22 mouse cellular contexts compared by ENCODE assay signal in the genomic region with DNA sequence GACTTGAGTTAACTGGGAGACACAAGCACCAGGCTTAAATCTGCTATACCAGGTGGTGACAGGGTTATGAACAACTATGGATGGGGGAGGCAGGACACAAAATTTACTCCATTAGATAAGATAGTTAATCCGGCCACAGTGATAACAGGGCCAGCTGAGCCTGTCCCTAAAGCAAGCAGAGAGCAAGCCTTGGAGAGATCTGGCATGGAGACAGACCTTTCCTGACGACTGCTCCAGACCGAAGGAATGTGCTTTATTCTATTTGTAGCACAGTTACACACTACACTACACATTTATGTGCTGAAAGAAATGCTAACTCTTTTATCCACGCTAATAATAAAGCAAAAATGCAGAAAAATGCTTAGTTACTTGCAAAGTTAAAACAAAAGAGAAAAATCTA. TPM values are rescaled to one million over a fixed set of nuclear protein-coding genes. Genes with fewer than 3 reads are reported as not detected.
DNase-seq lines count a peak whose midpoint lies in the region; ATAC-seq and TF ChIP-seq lines count a peak whose summit lies in the region.
"Had no signal": no experiment of that assay in that cellular context is flagged by ENCODE, and none has a peak within 500 bp of the region (broad histone marks: within the 10 kb centered on the region; RNA-seq: fewer than 3 reads in every experiment).

No protein-coding gene starts in this region.

- no peak for TF ChIP-seq EP300 in heart, adult 2 months (IDR thresholded peaks at IDR 0.05; ENCODE audit: insufficient read depth, low read depth, low read length)

- 0 out of 2 replicates have a peak, but pooled peaks have one; percentile 63 for ATAC-seq in heart, embryonic 11.5 days (replicated peaks; ENCODE audit: insufficient number of reproducible peaks, low FRiP score, low TSS enrichment)
- peak; percentile 93 for ATAC-seq in heart, embryonic 15.5 days (replicated peaks; ENCODE audit: insufficient number of reproducible peaks, insufficient read depth, low FRiP score, low read depth)
- no peak for ATAC-seq in neural tube, embryonic 15.5 days (ENCODE audit: low FRiP score)
- ATAC-seq: forebrain, embryonic 14.5 days; hindbrain, embryonic 16.5 days; inflammation-experienced regulatory T-cells, adult 6 months; intestine, postnatal 0 days had no signal

- H3K4me1 ChIP-seq in heart, adult 2 months (ENCODE audit: control insufficient read depth, insufficient read depth, low read length): no peaks in the 10 kb centered on the region
- H3K4me1 ChIP-seq in heart, embryonic 11.5 days (ENCODE audit: control insufficient read depth, insufficient read depth, low read length): peaks cover 8% of the 10 kb centered on the region
- peaks cover 25% of the 10 kb centered on the region for H3K4me1 ChIP-seq in heart, embryonic 15.5 days (replicated peaks)
- H3K4me1 ChIP-seq in neural tube, embryonic 15.5 days: no peaks in the 10 kb centered on the region
- H3K4me1 ChIP-seq: embryonic facial prominence, embryonic 15.5 days; forebrain, embryonic 10.5 days; hindbrain, embryonic 12.5 days had no signal

- H3K27me3 ChIP-seq in heart, adult 2 months (ENCODE audit: control insufficient read depth, insufficient read depth, low read length): no peaks in the 10 kb centered on the region
- no peaks in the 10 kb centered on the region for H3K27me3 ChIP-seq in heart, embryonic 11.5 days (ENCODE audit: control insufficient read depth, insufficient read depth, low read length)
- H3K27me3 ChIP-seq in heart, embryonic 15.5 days: no peaks in the 10 kb centered on the region
- H3K27me3 ChIP-seq in neural tube, embryonic 15.5 days (replicated peaks): no peaks in the 10 kb centered on the region
- H3K27me3 ChIP-seq: embryonic facial prominence, embryonic 15.5 days; hindbrain, embryonic 12.5 days had no signal

- H3K36me3 ChIP-seq in heart, adult 2 months (ENCODE audit: control insufficient read depth, insufficient read depth, low read length): no peaks in the 10 kb centered on the region
- H3K36me3 ChIP-seq in heart, embryonic 11.5 days (ENCODE audit: control insufficient read depth, insufficient read depth, low read length): no peaks in the 10 kb centered on the region
- peaks cover 12% of the 10 kb centered on the region; the same call in 1 of the 2 replicates for H3K36me3 ChIP-seq in heart, embryonic 15.5 days
- peaks cover 14% of the 10 kb centered on the region for H3K36me3 ChIP-seq in neural tube, embryonic 15.5 days

- DNase-seq in heart, adult 2 months: peak in 1 of 2 experiments; percentile 33
- no peak for DNase-seq in heart, postnatal 25 days (ENCODE audit: low spot score)
- DNase-seq in heart, postnatal 4 days: peak; percentile 31
- no peak for DNase-seq in MN1 (ENCODE audit: low spot score)
- no peak for DNase-seq in left cerebral cortex, adult 9 months (ENCODE audit: low spot score in 2 of 2)
- DNase-seq: cerebellum, adult 11 months; cerebellum, adult 8-10 months; cerebellum, postnatal 14 days; embryo, embryonic 11 days; gastrocnemius, postnatal 36 days; kidney, adult 9 months had no signal

- peak overlapping the region; percentile 45 for H3K27ac ChIP-seq in heart, adult 2 months
- H3K27ac ChIP-seq in heart, embryonic 11.5 days (ENCODE audit: low read depth, low read length): peak overlapping the region; percentile 81
- peak overlapping the region; percentile 91 for H3K27ac ChIP-seq in heart, embryonic 15.5 days
- no peak overlapping the region for H3K27ac ChIP-seq in neural tube, embryonic 15.5 days (replicated peaks)
- H3K27ac ChIP-seq: embryonic facial prominence, embryonic 15.5 days; forebrain, embryonic 10.5 days; hindbrain, embryonic 12.5 days had no signal

- H3K4me3 ChIP-seq in heart, adult 2 months: no peak overlapping the region
- H3K4me3 ChIP-seq in heart, embryonic 11.5 days (ENCODE audit: low read depth, low read length): no peak overlapping the region
- no peak overlapping the region for H3K4me3 ChIP-seq in heart, embryonic 15.5 days
- H3K4me3 ChIP-seq in neural tube, embryonic 15.5 days (replicated peaks): no peak overlapping the region
- H3K4me3 ChIP-seq: embryonic facial prominence, embryonic 15.5 days; erythroblast, embryonic 14.5 days; forebrain, embryonic 10.5 days; hindbrain, embryonic 12.5 days had no signal

- TF ChIP-seq CTCF in heart, adult 2 months (IDR thresholded peaks at IDR 0.05): no peak

- no peaks in the 10 kb centered on the region for H3K79me2 ChIP-seq in heart, adult 2 months (replicated peaks; ENCODE audit: control insufficient read depth, insufficient read depth, low read length)

- H3K4me2 ChIP-seq in heart, embryonic 11.5 days: peak overlapping the region; percentile 7
- H3K4me2 ChIP-seq in heart, embryonic 15.5 days: peak overlapping the region; percentile 38
- no peak overlapping the region for H3K4me2 ChIP-seq in neural tube, embryonic 15.5 days
- H3K4me2 ChIP-seq: embryonic facial prominence, embryonic 15.5 days; hindbrain, embryonic 12.5 days had no signal

- H3K9me3 ChIP-seq in heart, embryonic 11.5 days (replicated peaks; ENCODE audit: control insufficient read depth, low read length): no peaks in the 10 kb centered on the region
- H3K9me3 ChIP-seq in heart, embryonic 15.5 days (replicated peaks): no peaks in the 10 kb centered on the region
- H3K9me3 ChIP-seq in neural tube, embryonic 15.5 days (replicated peaks): no peaks in the 10 kb centered on the region
- H3K9me3 ChIP-seq: embryonic facial prominence, embryonic 15.5 days; forebrain, embryonic 10.5 days; hindbrain, embryonic 12.5 days had no signal

- no peak overlapping the region for H3K9ac ChIP-seq in heart, adult 2 months (ENCODE audit: low read depth, low read length)
- H3K9ac ChIP-seq in heart, embryonic 11.5 days (ENCODE audit: low read depth, low read length): 0 out of 2 replicates have a peak overlapping the region, but pooled peaks have one; percentile 18
- no peak overlapping the region for H3K9ac ChIP-seq in heart, embryonic 15.5 days
- no peak overlapping the region for H3K9ac ChIP-seq in neural tube, embryonic 15.5 days (replicated peaks)
- H3K9ac ChIP-seq: embryonic facial prominence, embryonic 15.5 days; hindbrain, embryonic 12.5 days had no signal

- no peak for TF ChIP-seq POLR2A in heart, adult 2 months (IDR thresholded peaks at IDR 0.05; ENCODE audit: insufficient read depth, low read depth, low read length)

- intact Hi-C loops in heart, adult 2 months (cut with DNase I): no loop called here
- intact Hi-C loops in heart, postnatal 25 days (cut with DNase I): no loop called here

- 29% methylated on average over 4 of the region's 4 CpGs for WGBS in heart, adult 2 months
- WGBS in heart, embryonic 11.5 days (ENCODE audit: insufficient replicate concordance): 23% methylated on average over 4 of the region's 4 CpGs
- WGBS in heart, embryonic 15.5 days: 25% methylated on average over 4 of the region's 4 CpGs
- 79% methylated on average over 4 of the region's 4 CpGs for WGBS in neural tube, embryonic 15.5 days

RNA-seq across cellular contexts. Expression of a gene that starts 46.0 kb away (rescaled TPM):
- 10 to 100 TPM; 52.2 to 99.8 TPM for total RNA-seq in heart, adult 2 months (2021)
- polyA plus RNA-seq in heart, adult 2 months (2012; rRNA removed): 24.0 and 50.6 TPM in 2 replicates
- 10 to 100 TPM; 66.3 to 69.6 TPM for total RNA-seq in heart, postnatal 25 days (2021)
- 54.7 and 56.9 TPM in 2 replicates for polyA plus RNA-seq in heart, embryonic 11.5 days (2014; fragmentation: Nextera tagmentation; extraction: Ambion mirVana)
- 66.5 and 66.6 TPM in 2 replicates for polyA plus RNA-seq in heart, embryonic 15.5 days (2015; fragmentation: Nextera tagmentation; extraction: Ambion mirVana)
- 100 to 1,000 TPM; 102 to 106 TPM for total RNA-seq in heart, postnatal 4 days (2021)
- polyA plus RNA-seq in neural tube, embryonic 15.5 days (2015; fragmentation: Nextera tagmentation; extraction: Ambion mirVana): 47.2 and 54.6 TPM in 2 replicates
